Mouse (Mus musculus) Patski (cell line): ENCODE data around the gene A730009L09Rik. TPM values are rescaled to one million over a fixed set of nuclear protein-coding genes. Genes with fewer than 3 reads are reported as not detected.

ENCODE experiments used
- ATAC-seq: fragments of 100-300 bp; one replicate; pipeline ENCODE4 v1.8.0; 2021
- CTCF ChIA-PET: fragments of 350-600 bp; sonication (Branson Sonifier 250); formaldehyde crosslinking; loops from one replicate; lab custom pipeline; 2022; ENCODE audit warnings: inconsistent platforms; lab: Charles Lee
- POLR2A ChIA-PET: fragments of 350-600 bp; sonication (Branson Sonifier 250); formaldehyde crosslinking; loops from one replicate; lab custom pipeline; 2022; ENCODE audit warnings: antibody characterized with exemption, inconsistent platforms; lab: Charles Lee
- DNase-seq: peaks from one replicate; pipeline ENCODE4 v3.0.0-alpha.2; 2011; ENCODE audit warnings: low read depth, low spot score
- H3K27me3 ChIP-seq: fragments of 371-371 bp; one replicate; pipeline ENCODE4 v1.5.1; 2021
- CTCF ChIP-seq: fragments of 100-300 bp; IDR thresholded peaks from one replicate; pipeline ENCODE4 v1.5.1; 2021
- in situ Hi-C: fragments of 300-500 bp; cut with MboI; formaldehyde crosslinking; loops from 3 replicates; pipeline ENCODE4 v1.11.1; 2018; ENCODE audit warnings: low pct_unique_long_range_greater_than_20kb, mixed read lengths
- polyA plus RNA-seq: library from polyadenylated mRNA; unstranded; gene quantifications from one replicate; pipeline ENCODE4 v1.2.3, GENCODE M21; 2021

The A730009L09Rik gene
- polyA plus RNA-seq, 1 experiment from 2014 or later = not detected

DNA sequence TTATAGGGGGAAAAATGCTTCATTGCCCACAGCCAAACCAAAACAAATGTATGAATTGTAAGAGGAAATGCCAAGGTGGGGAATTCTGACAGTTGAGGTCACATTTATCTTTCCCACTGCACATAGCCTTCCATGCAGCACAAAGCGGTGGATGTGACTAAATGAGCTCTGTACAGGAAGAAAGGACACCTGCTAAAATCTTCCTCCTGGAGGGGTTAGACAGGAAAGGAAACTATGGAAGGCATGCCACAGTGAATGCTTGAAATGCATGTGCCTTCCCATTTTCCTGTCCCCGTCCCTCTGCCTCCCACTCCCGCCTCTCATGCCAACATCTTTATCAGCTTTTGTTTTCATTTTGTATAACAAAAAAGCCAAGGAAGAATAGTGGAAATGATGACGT lies 7.2 kb upstream of the A730009L09Rik start:
- ATAC-seq (no peak), DNase-seq (no peak)
- H3K27me3 ChIP-seq = peaks cover 34% of the 10 kb centered on the region
- no peak for TF ChIP-seq CTCF
- POLR2A ChIA-PET = no interaction called here
- CTCF ChIA-PET = interaction anchor here (0.7 kb wide), 1 partner anchor 800 kb away, joined by 3 read pairs; no protein-coding TSS in a partner anchor
- in situ Hi-C loops = no loop called here

DNA sequence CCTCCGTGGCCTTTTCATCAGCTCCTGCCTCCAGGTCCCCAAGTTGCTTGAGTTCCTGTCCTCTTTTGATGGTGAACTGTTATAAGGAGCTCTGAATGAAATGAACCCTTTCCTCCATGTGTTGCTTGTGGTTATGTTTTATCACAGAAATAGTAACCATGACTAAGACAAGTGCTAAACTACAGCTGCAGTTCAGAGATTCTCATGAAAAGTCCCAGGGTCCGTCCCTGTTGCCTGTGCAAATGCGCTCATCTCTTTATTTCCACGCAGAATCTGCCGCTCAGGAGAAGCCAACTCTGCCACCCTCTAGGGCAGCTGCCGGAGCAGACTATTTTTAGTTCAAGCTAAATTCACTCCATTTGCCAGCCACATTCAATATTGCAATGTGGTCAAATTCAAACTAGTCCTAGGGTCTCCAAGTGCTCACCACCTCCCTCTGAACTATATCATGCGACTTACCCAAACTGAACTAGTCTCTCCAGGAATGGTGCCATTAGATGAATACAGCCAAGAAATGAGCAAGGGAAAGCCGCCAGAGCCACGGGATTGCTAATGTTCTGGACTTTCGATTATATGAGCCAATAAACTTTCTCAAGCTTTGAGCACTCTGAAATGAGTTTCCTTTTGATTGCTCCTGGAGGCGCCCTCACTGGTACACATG lies 7.2 kb downstream of the A730009L09Rik start:
- ChIA-PET POLR2A (no interaction called here), CTCF (interaction anchor here (1.1 kb wide), 1 partner anchor 22 kb away, joined by 3 read pairs; no protein-coding TSS in a partner anchor)
- ATAC-seq = no peak
- no peak for DNase-seq
- no peak for TF ChIP-seq CTCF
- peaks cover 16% of the 10 kb centered on the region for H3K27me3 ChIP-seq
- in situ Hi-C loops = no loop called here

DNA sequence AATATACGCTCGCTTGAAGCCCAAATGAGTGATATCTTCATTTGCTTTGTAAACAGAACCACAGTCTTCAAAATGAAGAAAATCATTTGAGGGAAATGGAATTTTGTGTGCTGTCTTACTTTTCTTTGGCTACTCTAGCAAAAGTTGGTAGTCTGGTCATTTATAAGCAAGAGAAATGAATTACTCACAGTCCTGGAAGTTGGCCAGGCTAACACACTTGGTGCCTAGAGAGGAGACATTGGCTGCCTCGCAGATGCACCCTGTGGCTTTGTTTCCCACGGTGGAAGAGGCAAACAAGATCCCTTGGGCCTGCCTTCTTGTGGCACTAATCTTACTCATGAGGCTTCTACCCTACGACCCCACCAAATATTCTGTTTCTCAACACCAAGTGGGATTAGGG lies 8.1 kb downstream of the A730009L09Rik start:
- CTCF ChIA-PET = no interaction called here
- no peak for DNase-seq
- in situ Hi-C loops = no loop called here

DNA sequence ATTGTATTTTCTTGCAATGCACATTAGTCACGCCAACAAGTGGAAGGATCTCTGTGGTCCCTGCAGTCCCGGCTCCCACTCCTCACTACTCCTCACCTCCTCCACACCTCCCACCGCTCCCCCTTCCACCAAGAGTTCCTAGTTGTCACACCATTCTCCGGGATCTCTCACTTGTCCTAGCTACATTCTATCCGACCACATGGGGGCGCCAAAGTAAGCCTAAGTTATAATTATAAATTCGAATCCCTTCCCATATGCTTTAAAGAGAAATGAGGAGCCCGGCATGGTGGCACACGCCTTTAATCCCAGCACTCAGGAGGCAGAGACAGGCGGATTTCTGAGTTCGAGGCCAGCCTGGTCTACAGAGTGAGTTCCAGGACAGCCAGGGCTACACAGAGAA lies 12.5 kb downstream of the A730009L09Rik start:
- in situ Hi-C loops = no loop called here
- CTCF ChIA-PET = interaction anchor here (0.9 kb wide), 1 partner anchor 25 kb away, joined by 3 read pairs; no protein-coding TSS in a partner anchor
- peak; percentile 59 for TF ChIP-seq CTCF
- peaks cover 15% of the 10 kb centered on the region for H3K27me3 ChIP-seq
- no peak for ATAC-seq
- POLR2A ChIA-PET = no interaction called here
- DNase-seq = no peak

More for the DNA sequence above, 8.1 kb downstream of the A730009L09Rik start:
- POLR2A ChIA-PET = interaction anchor here (0.6 kb wide), 1 partner anchor 29 kb away, joined by 3 read pairs; no protein-coding TSS in a partner anchor
- no peak for TF ChIP-seq CTCF
- ATAC-seq = no peak
- H3K27me3 ChIP-seq = peaks cover 18% of the 10 kb centered on the region

DNA sequence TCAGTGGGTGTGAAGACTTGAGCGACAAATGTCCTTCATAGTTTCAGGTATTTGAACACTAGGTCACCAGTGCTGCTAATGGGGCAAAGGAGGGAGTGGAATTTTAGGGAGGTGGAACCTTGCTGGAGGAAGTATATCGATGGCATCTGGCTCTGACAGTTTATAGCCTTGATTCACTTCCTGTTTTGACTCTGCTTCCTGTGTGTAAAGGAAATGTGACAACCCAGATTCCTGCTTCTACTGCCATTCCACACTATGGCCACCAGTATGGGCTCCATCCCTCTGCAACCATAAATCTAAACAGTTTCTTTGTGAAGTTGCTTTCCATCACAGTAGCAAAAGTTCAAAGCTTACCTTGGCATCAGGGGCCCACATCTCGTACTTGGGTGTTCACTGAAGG lies 17.9 kb downstream of the A730009L09Rik start:
- POLR2A ChIA-PET = no interaction called here
- TF ChIP-seq CTCF = no peak
- DNase-seq (no peak), ATAC-seq (no peak)
- CTCF ChIA-PET = no interaction called here
- peaks cover 15% of the 10 kb centered on the region for H3K27me3 ChIP-seq
- in situ Hi-C loops = no loop called here

DNA sequence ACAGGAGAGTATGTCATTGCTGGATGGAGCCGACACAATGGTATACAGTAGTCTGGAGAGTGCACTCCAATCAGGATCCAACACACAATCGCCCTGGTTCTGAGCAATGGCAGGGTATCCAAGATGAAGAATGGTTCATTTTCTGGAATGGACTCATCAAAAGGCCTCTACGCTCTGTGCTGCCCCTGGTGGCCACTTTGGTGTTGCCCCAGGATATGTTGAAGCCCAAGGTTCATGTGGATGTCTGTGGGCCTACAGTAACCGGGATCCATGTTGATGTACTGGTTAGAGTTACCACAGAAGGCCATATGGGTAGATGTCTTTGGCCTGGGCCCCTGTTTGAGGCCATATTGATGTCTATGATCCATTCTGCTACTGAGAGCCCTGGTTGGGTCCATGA lies 31.1 kb downstream of the A730009L09Rik start:
- POLR2A ChIA-PET = no interaction called here
- TF ChIP-seq CTCF = peak; percentile 14
- in situ Hi-C loops = no loop called here
- CTCF ChIA-PET = no interaction called here
- H3K27me3 ChIP-seq = peaks cover 14% of the 10 kb centered on the region
- no peak for DNase-seq
- no peak for ATAC-seq

DNA sequence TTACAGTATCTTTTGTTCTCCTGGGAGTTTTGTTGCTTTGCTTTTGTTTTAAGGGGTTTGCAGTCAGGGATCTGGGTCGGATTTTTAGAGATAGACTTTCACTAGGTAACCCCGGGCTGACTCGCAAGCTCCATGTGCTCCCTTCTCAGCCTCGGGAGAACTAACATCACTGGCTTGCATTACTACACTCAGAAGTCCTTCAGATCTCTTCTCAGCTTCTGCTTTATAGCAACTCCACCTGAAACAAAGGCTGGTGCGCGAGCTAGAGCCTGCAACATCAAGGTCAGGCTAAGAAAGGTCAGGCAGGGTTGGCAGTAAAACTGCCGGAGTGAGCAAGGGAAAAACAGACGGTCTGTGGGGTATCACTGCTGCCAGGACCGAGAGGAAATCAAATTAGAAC lies 34.2 kb downstream of the A730009L09Rik start:
- ChIA-PET CTCF (interaction anchor here (0.7 kb wide), 1 partner anchor 10 kb away, joined by 3 read pairs; no protein-coding TSS in a partner anchor), POLR2A (no interaction called here)
- DNase-seq = no peak
- ATAC-seq = no peak
- in situ Hi-C loops = no loop called here
- TF ChIP-seq CTCF = no peak
- H3K27me3 ChIP-seq = peaks cover 4% of the 10 kb centered on the region

DNA sequence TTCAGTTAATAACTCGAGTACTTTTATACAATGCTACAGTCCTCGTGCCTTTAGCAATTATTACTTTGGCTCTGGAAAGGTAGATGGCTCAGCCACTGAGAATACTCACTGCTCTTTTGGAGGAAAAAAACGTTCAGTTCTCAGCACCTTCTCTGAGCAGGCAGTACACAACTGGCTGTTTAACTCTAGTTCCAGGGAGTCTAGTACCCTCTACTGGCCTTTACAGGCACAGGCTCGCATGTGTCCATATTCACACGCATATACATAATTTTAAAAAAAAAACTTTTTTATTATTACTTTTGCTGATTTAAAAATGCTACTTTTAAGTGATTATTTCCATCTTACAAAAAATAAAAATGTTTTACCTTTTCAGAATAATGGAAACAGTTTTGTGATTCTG lies 35.5 kb downstream of the A730009L09Rik start:
- in situ Hi-C loops = no loop called here
- peak; percentile 19 for TF ChIP-seq CTCF
- peaks cover 4% of the 10 kb centered on the region for H3K27me3 ChIP-seq
- DNase-seq (no peak), ATAC-seq (no peak)
- ChIA-PET CTCF (no interaction called here), POLR2A (no interaction called here)

DNA sequence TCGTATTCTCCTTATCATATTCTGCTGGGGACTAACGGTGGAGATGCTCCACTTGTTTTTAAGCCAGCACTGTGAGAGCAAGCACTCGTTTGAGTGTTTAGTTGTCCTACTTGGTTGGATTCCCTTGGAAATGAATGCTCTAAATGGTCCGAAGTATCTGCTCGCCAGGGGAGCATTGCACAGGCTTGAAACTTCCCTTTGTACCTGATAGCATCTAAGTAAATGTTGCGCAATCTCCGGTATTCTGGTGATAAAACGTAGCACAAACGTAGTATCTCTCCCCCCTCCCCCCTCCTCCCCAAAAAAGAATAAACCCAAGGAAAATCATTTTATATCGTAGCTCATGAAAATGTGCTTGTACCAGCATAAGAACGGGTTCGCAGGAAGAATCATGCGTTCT lies 39.1 kb downstream of the A730009L09Rik start:
- ATAC-seq (no peak), DNase-seq (no peak)
- ChIA-PET POLR2A (no interaction called here), CTCF (no interaction called here)
- no peak for TF ChIP-seq CTCF
- no peaks in the 10 kb centered on the region for H3K27me3 ChIP-seq
- in situ Hi-C loops = no loop called here

DNA sequence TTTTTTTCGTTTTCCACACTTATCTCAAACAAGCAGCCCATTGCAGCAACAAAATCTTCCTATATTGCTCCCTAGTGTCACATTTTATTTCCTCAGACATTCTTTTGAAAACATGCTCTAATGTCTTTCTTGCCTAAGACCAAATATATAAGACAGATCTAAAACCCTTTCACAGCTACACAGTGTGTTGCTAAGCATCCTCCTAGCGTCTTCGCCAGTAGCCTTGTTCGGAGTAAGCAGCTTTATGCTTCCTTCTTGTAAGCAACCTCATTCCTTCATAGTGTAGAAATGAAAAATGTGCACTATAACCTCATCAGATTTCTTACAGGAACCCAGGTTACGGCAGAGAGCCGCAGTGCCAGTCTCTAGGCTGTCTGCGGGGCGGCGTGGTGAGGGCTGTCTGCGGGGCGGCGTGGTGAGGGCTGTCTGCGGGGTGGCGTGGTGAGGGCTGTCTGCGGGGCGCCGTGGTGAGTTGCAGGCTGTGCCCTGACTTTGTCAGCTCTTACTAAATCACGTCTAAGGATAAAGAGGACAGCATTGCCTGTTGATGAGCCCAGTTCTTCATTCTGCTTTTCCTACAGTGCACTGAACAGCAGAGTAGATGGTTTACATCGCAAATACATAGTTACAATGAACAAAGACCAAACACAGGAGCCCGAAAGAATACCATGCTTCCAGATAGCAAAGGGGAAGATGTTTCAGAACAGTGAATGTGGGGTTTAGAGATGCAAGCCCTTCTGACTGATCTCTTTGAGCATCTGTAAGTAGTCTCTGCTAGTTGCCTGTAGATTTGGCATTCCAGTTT lies 43.4 kb downstream of the A730009L09Rik start:
- in situ Hi-C loops = no loop called here
- peaks cover 14% of the 10 kb centered on the region for H3K27me3 ChIP-seq
- DNase-seq (no peak), ATAC-seq (no peak)
- ChIA-PET CTCF (interaction anchor here (2.5 kb wide), 1 partner anchor 10 kb away, joined by 10 read pairs; no protein-coding TSS in a partner anchor), POLR2A (no interaction called here)
- TF ChIP-seq CTCF = no peak
